Mouse (Mus musculus): ENCODE measurements around the gene 1110057P08Rik. TPM values are rescaled to one million over a fixed set of nuclear protein-coding genes. Genes with fewer than 3 reads are reported as not detected.
"Not testable (repeated sequence)": the region's sequence is repeated elsewhere in the genome, so short reads cannot be mapped to it uniquely, and the experiment has no call there.

1110057P08Rik gene
- total RNA-seq (2021), result not detected
- long read RNA-seq, experiment 1, result 0 reads
- long read RNA-seq, experiment 2, result 0 reads

- intact Hi-C loops (cut with DNase I), result no loop called here
- DNase-seq (ENCODE audit: low spot score in 2 of 2), result no peak
Observed at GRCm38 (mm10) chr16:89174435-89174834, at the start of gene 1110057P08Rik. 1110057P08Rik (plus strand) TSS chr16:89174735.

DNA sequence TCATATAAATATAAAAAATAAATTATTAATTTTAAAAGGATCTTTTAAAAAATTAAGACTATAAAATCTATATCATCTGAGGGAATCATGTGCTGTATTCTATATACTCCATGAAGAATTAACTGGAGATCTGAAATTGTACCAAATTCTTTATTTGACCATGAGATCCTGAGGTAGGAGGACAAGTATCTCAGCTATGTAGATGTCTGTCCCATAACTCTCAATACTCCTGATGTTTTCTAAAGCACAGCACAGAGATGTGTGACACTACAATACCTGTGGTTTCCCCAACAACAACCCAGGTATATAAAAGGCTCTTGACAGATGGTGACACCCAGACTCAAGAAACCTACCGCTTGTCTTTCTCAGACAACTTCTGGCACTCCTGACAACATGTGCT, 34.0 kb upstream of the 1110057P08Rik start, which contains the start of gene Gm6358:
Gene Gm6358 (plus strand): TSS at position 301 of the 400 bp plus-strand sequence.
- no peak for DNase-seq (ENCODE audit: low spot score in 2 of 2)
- intact Hi-C loops (cut with DNase I), result no loop called here

- DNase-seq (ENCODE audit: low spot score in 2 of 2), result no peak
- intact Hi-C loops (cut with DNase I), result no loop called here
Observed at GRCm38 (mm10) chr16:89150786-89151185, 23.7 kb upstream of the 1110057P08Rik start, which contains the start of gene Gm10061. Gm10061 (plus strand) TSS chr16:89151086.

DNA sequence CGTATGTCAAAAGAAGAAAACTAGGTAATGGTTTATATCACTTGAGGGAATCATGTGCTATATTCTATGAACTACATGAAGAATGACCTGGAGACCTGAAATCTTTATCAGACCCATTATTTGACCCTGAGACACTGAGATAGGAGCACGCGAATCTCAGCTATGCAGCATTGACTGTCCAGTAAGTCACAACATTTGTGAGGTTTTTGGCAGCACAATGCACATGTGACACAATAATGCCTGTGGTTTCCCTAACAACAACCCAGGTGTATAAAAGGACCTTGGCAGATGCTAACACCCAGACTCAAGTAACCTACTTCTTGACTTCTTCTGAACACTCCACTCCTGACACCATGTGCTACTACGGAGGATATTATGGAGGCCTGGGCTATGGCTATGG, 16.9 kb upstream of the 1110057P08Rik start, which contains the start of gene Gm9789:
Gene Gm9789 (plus strand): TSS at position 301 of the 400 bp plus-strand sequence.
- DNase-seq (ENCODE audit: low spot score in 2 of 2), result no peak
- intact Hi-C loops (cut with DNase I), result no loop called here

DNA sequence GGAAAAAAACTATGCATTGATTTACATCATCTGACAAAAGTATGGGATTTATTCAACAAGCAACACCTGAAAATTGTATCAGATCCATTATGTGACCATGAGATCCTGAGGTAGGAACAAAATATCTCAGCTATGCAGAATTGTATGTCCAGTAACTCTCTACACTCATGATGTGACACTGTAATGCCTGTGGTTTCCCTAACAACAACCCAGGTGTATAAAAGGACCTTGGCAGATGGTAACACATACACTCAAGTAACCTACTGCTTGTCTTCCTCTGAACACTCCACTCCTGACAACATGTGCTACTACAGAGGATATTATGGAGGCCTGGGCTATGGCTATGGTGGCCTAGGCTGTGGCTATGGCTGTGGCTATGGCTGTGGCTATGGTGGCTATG, 5.3 kb upstream of the 1110057P08Rik start, which contains the start of gene Gm7735:
Gene Gm7735 (plus strand): TSS at position 301 of the 400 bp plus-strand sequence.
- DNase-seq (ENCODE audit: low spot score in 2 of 2); intact Hi-C loops (cut with DNase I): not testable (repeated sequence)

GRCm38 (mm10) chr16:89188621-89189020, 14.1 kb downstream of the 1110057P08Rik start:
- intact Hi-C loops (cut with DNase I), result no loop called here
- DNase-seq (ENCODE audit: low spot score in 2 of 2), result no peak

GRCm38 (mm10) chr16:89205561-89205960, 31.0 kb downstream of the 1110057P08Rik start, which contains the start of gene Krtap20-2:
Krtap20-2 (plus strand) TSS chr16:89205861.
- no peak for DNase-seq (ENCODE audit: low spot score in 2 of 2)
- intact Hi-C loops (cut with DNase I), result no loop called here

Other genes starting within 250 kb of the 1110057P08Rik start
- gene Krtap19-9b, start 242.5 kb upstream of the 1110057P08Rik start, total RNA-seq (2021), result not detected
- gene Krtap16-3, start 211.9 kb upstream of the 1110057P08Rik start, total RNA-seq (2021), result not detected
- not detected for gene Krtap22-2, start 164.0 kb upstream of the 1110057P08Rik start, total RNA-seq (2021)
- not detected for gene Gm10229, start 159.5 kb upstream of the 1110057P08Rik start, total RNA-seq (2021)
- not detected for gene Krtap6-1, start 143.0 kb upstream of the 1110057P08Rik start, total RNA-seq (2021)
- gene Gm10228, start 133.3 kb upstream of the 1110057P08Rik start, total RNA-seq (2021), result not detected
- not detected for gene Krtap6-5, start 126.9 kb upstream of the 1110057P08Rik start, total RNA-seq (2021)
- gene 1110025L11Rik, start 110.7 kb upstream of the 1110057P08Rik start, total RNA-seq (2021), result not detected
- not detected for gene Krtap6-3, start 90.7 kb upstream of the 1110057P08Rik start, total RNA-seq (2021)
- gene Gm6358, start 33.9 kb upstream of the 1110057P08Rik start, total RNA-seq (2021), result not detected
- gene Gm10061, start 23.6 kb upstream of the 1110057P08Rik start, total RNA-seq (2021), result not detected
- not detected for gene Gm9789, start 16.8 kb upstream of the 1110057P08Rik start, total RNA-seq (2021)
- not detected for gene Gm7735, start 5.2 kb upstream of the 1110057P08Rik start, total RNA-seq (2021)
- not detected for gene Krtap20-2, start 31.1 kb downstream of the 1110057P08Rik start, total RNA-seq (2021)
- not detected for gene Krtap21-1, start 229.1 kb downstream of the 1110057P08Rik start, total RNA-seq (2021)
- not detected for gene Krtap6-2, start 245.4 kb downstream of the 1110057P08Rik start, total RNA-seq (2021)

Data from left cerebral cortex, postnatal 14 days (tissue).